Mouse (Mus musculus): ENCODE results near the gene Acot2. TPM values are rescaled to one million over a fixed set of nuclear protein-coding genes. Genes with fewer than 3 reads are reported as not detected.
"Not testable (repeated sequence)": the region's sequence is repeated elsewhere in the genome, so short reads cannot be mapped to it uniquely, and the experiment has no call there.

Gene Acot2
- 19.7 and 28.9 TPM in 2 replicates for polyA plus RNA-seq (2011; ENCODE audit: insufficient read length, low read depth, missing spikeins)

DNA sequence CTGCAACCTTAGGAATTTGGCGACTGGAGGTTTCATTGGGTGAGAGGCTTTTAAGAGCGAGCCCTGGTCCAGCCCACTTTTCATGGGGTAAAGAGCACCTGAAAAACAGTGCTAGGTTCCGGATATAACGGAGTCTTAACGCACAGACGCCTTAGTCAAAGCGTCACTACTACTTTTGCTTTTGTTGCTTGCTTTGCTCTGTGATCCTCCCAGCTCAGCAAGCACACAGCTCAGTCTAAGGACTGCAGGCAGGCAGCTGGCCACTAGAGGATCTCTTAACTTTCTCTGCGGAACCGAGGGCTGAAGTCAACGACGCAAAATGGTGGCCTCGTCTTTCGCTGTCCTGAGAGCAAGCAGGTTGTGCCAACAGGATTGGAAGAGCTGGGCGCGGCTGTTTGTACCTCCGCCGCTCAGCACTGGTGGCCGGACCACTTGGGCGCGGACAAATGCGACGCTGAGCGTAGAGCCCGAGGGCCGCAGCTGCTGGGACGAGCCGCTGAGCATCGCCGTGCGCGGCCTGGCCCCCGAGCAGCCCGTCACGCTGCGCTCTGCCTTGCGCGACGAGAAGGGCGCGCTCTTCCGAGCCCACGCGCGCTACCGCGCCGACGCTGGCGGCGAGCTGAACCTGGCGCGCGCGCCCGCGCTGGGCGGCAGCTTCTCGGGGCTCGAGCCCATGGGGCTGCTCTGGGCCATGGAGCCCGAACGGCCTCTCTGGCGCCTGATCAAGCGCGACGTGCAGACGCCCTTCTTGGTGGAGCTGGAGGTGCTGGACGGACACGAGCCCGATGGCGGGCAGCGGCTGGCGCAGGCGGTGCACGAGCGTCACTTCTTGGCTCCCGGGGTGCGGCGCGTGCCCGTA is at the start of gene Acot2:
Gene Acot2 (plus strand): TSS at position 279 of the 859 bp plus-strand sequence.
- peak; percentile 31; the same call in 1 of the 2 replicates for TF ChIP-seq CTCF (IDR thresholded peaks at IDR 0.05; ENCODE audit: borderline replicate concordance, insufficient read depth, low read length)
- peak; percentile 78 for TF ChIP-seq POLR2A (IDR thresholded peaks at IDR 0.05; ENCODE audit: low read depth, low read length)
- Histone ChIP-seq H3K27ac (ENCODE audit: insufficient read depth, low read length) (peak within 1 kb of the TSS; percentile 82), H3K4me1 (ENCODE audit: control insufficient read depth, insufficient read depth, low read length) (peaks cover 2% of the 10 kb centered on the region; the same call in 1 of the 2 replicates), H3K4me3 (ENCODE audit: insufficient read depth, low read length) (peak within 1 kb of the TSS; percentile 37)

DNA sequence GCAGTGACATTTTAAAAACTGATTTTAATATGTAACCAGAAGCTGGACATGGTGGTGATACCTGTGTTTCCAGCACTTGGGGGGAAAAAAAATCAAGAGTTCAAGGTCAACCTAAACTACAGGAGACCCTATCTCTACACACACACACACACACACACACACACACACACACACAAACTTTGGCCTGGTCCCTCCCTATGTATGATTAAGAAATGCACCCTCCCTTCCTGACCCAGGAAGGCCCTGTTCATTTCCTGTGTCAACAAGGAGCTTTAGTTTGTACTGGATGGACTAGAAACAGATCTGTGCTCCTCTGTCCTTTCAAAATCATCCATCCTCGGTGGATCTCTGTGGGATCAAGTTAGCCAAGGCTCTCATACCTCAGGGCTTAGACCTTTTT is 49.1 kb upstream of the Acot2 start:
- H3K4me3 ChIP-seq (ENCODE audit: insufficient read depth, low read length); H3K27ac ChIP-seq (ENCODE audit: insufficient read depth, low read length); H3K4me1 ChIP-seq (ENCODE audit: control insufficient read depth, insufficient read depth, low read length): not testable (repeated sequence)

DNA sequence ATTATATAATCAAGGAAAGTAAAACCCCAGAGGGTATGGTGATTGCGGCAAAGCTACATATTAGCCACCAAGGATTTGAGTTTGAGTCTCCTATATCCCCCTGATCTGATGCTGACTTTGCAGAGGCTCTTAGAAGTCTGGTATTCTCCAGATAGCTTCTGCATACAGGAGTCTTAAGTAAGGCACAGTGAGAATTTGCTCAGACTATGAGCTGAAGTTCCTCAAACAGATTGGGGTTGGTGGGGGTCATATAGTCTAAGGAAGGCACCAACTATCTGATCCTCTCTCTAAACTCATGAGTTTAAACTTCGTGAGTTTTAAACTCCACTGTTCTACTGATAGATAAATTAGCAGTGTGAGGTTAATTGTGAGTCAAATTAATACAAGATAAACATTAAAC is 48.3 kb upstream of the Acot2 start:
- Histone ChIP-seq H3K27ac (ENCODE audit: insufficient read depth, low read length) (no peak overlapping the region), H3K4me1 (ENCODE audit: control insufficient read depth, insufficient read depth, low read length) (no peaks in the 10 kb centered on the region), H3K4me3 (ENCODE audit: insufficient read depth, low read length) (no peak overlapping the region)
- no peak for TF ChIP-seq CTCF (IDR thresholded peaks at IDR 0.05; ENCODE audit: borderline replicate concordance, insufficient read depth, low read length)
- no peak for TF ChIP-seq POLR2A (IDR thresholded peaks at IDR 0.05; ENCODE audit: low read depth, low read length)

DNA sequence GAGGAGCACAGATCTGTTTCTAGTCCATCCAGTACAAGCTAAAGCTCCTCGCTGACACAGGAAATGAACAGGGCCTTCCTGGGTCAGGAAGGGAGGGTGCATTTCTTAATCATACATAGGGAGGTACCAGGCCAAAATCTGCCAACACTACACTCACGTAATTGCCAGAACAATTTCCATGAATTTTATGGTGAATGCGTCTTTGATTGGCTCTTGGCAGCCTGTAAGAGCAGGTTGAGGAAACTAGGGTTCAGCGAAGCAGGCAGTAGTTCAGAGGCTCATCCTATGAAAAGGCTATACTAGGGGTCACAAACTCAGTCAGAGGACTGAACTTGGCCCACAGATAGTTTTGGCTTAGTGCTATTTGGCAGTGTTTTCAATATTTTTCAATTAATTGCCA is 47.6 kb upstream of the Acot2 start:
- Histone ChIP-seq H3K27ac (ENCODE audit: insufficient read depth, low read length) (no peak overlapping the region), H3K4me1 (ENCODE audit: control insufficient read depth, insufficient read depth, low read length) (no peaks in the 10 kb centered on the region)
- no peak for TF ChIP-seq CTCF (IDR thresholded peaks at IDR 0.05; ENCODE audit: borderline replicate concordance, insufficient read depth, low read length)
- TF ChIP-seq POLR2A (IDR thresholded peaks at IDR 0.05; ENCODE audit: low read depth, low read length) = no peak

DNA sequence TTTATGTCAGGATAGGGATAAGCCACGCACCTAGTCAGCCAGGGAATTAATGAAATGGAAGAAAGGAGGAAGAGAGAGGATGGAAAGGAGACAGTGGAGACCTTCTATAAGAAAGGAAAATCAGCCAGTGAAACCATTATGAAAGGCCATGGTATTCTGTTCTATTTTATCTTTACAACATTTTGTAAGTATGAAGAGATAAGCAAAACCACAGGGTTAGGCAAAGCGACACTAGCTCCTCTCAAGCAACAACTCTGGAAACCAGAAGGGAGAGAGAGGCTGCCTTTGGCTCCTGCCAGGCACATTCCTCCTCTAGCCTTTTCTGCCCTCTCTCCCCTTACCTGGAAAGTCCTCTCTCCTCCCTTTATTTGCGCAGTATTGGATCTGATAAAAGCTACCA is 45.7 kb upstream of the Acot2 start:
- no peak overlapping the region for H3K4me3 ChIP-seq (ENCODE audit: insufficient read depth, low read length)
- H3K4me1 ChIP-seq (ENCODE audit: control insufficient read depth, insufficient read depth, low read length) = no peaks in the 10 kb centered on the region
- TF ChIP-seq POLR2A (IDR thresholded peaks at IDR 0.05; ENCODE audit: low read depth, low read length) (no peak), CTCF (IDR thresholded peaks at IDR 0.05; ENCODE audit: borderline replicate concordance, insufficient read depth, low read length) (no peak)
- no peak overlapping the region for H3K27ac ChIP-seq (ENCODE audit: insufficient read depth, low read length)

More for the DNA sequence above, 47.6 kb upstream of the Acot2 start:
- H3K4me3 ChIP-seq (ENCODE audit: insufficient read depth, low read length) = no peak overlapping the region

DNA sequence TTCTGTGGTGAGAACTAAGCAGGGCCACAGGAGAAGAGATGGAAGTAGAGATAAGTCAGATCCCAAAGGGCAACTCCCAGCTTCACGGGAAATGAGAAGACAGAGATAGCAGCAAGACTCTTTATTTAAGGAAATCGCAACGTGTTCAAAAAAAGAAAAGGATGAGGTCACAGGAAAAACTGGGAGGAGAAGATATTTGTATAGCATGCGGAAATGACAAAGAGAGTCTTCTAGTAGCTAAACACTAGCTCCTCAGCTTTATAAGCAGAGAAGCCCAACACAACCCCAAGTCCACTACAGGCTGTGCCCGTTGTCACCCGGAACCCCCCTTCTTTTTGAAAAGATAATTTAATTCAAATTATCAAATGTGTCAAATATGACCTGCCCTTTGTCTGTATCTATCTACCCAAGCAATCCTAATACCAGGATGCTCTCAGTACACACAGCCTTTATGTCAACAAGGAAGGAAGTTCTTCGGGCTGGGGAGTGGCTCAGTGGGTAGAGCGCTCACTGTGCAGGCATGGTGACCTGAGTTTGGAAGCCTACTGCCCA is 40.3 kb upstream of the Acot2 start:
- no peak overlapping the region for H3K4me3 ChIP-seq (ENCODE audit: insufficient read depth, low read length)
- no peaks in the 10 kb centered on the region for H3K4me1 ChIP-seq (ENCODE audit: control insufficient read depth, insufficient read depth, low read length)
- TF ChIP-seq CTCF (IDR thresholded peaks at IDR 0.05; ENCODE audit: borderline replicate concordance, insufficient read depth, low read length) (no peak), POLR2A (IDR thresholded peaks at IDR 0.05; ENCODE audit: low read depth, low read length) (no peak)
- no peak overlapping the region for H3K27ac ChIP-seq (ENCODE audit: insufficient read depth, low read length)

DNA sequence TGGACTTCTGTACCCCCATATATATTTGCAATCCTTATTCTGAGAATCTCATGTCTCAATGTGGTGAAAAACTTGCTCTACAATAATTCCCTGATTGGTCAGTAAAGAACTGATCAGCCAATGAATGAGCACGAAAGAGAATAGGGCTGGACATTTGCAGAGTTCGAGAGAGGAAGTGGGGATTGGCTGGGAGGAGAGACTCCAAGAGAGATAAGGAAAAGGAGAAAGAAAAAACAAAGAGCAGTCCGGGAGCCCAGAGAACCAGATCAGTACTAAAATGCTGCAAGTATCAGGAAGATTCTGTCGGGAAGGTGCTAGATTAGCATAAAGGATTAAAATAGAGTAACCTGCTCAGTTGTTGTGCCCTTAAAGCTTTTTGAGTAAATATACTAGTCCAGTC is 38.6 kb upstream of the Acot2 start:
- no peak for TF ChIP-seq CTCF (IDR thresholded peaks at IDR 0.05; ENCODE audit: borderline replicate concordance, insufficient read depth, low read length)
- no peak for TF ChIP-seq POLR2A (IDR thresholded peaks at IDR 0.05; ENCODE audit: low read depth, low read length)
- Histone ChIP-seq H3K4me1 (ENCODE audit: control insufficient read depth, insufficient read depth, low read length) (no peaks in the 10 kb centered on the region), H3K27ac (ENCODE audit: insufficient read depth, low read length) (no peak overlapping the region), H3K4me3 (ENCODE audit: insufficient read depth, low read length) (no peak overlapping the region)

DNA sequence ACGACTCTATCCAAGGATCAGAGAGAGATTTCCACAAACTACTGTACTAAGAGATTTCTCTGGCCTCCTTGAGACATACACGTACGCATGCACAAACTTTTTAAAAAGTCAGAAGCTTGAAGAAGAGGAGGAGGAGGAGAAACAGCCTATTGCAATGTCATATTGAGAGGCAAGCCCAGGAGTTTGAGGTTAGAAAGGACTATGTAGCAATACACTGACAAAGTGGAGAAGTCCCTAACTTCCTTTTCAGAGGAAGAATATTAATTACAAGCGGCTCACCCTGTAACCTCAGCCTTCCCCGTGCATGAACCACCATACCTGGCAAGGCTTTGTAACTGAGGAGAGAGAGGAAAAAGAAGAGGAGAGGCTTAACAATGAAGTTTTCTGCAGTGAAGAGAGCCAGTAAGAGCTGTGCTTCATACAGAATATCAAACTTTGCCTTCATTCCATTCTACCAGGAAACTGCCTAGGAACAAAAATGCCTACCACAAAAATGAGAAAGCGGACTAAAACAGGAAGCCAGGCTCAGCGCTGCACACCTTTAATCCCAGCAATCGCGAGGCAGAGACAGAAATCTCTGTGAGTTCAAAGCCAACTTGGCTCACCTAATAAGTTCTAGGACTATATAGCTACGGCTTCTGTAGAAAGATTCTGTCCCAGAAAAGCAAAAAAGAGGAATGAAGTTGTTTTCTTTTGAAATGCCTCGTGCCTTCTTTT is 37.7 kb upstream of the Acot2 start:
- Histone ChIP-seq H3K4me3 (ENCODE audit: insufficient read depth, low read length) (peak overlapping the region; percentile 71), H3K27ac (ENCODE audit: insufficient read depth, low read length) (peak overlapping the region; percentile 4; the same call in 1 of the 2 replicates), H3K4me1 (ENCODE audit: control insufficient read depth, insufficient read depth, low read length) (no peaks in the 10 kb centered on the region)
- no peak for TF ChIP-seq POLR2A (IDR thresholded peaks at IDR 0.05; ENCODE audit: low read depth, low read length)
- no peak for TF ChIP-seq CTCF (IDR thresholded peaks at IDR 0.05; ENCODE audit: borderline replicate concordance, insufficient read depth, low read length)

DNA sequence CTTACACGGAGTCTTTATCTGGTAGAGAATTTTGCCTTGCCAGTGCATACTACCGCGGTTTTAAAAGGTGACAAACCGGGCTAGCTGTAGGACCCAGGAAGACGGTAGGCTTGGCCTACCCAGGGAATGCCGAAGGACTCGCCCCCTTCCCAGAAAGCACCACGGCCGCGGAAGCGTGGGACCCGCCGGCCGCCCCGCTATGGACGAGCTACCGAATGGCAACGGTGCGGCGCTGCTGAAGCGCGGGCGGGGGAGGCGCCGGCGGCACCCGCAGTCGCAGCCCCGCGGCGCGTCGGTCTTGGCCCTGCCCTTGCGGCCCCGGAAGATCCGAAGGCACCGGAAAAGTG is 37.2 kb upstream of the Acot2 start, which contains the start of gene Riox1:
Gene Riox1 (plus strand): TSS at position 116 of the 347 bp plus-strand sequence.
- Histone ChIP-seq H3K27ac (ENCODE audit: insufficient read depth, low read length) (peak within 1 kb of the TSS; percentile 42; the same call in 1 of the 2 replicates), H3K4me1 (ENCODE audit: control insufficient read depth, insufficient read depth, low read length) (no peaks in the 10 kb centered on the region), H3K4me3 (ENCODE audit: insufficient read depth, low read length) (peak within 1 kb of the TSS; percentile 71)
- TF ChIP-seq CTCF (IDR thresholded peaks at IDR 0.05; ENCODE audit: borderline replicate concordance, insufficient read depth, low read length) (no peak), POLR2A (IDR thresholded peaks at IDR 0.05; ENCODE audit: low read depth, low read length) (peak; percentile 82)
